Mouse (Mus musculus): ENCODE measurements at regions not wholly inside any gene's neighbourhood (a gene's known extent, or its start where the extent isn't known, plus 50 kb on each side); places are given as distances from the start of the nearest gene placed in this dataset.

GRCm38 (mm10) chr3:41239246-41239645 is 156.4 kb upstream of the Pgrmc2 start:
- H3K27ac ChIP-seq (replicated peaks; ENCODE audit: low read depth, low read length): no peak overlapping the region
- ATAC-seq (ENCODE audit: low FRiP score, low TSS enrichment): no peak
- DNase-seq: no peak
- WGBS: 82% methylated on average over 6 of the region's 6 CpGs
- no peaks in the 10 kb centered on the region for H3K9me3 ChIP-seq (ENCODE audit: control insufficient read depth, low read length)
- H3K9ac ChIP-seq (replicated peaks; ENCODE audit: low read length): no peak overlapping the region
- H3K4me1 ChIP-seq (ENCODE audit: control insufficient read depth, insufficient read depth, low read length): no peaks in the 10 kb centered on the region
- H3K36me3 ChIP-seq (ENCODE audit: control insufficient read depth, insufficient read depth, low read length): no peaks in the 10 kb centered on the region
- H3K4me3 ChIP-seq (replicated peaks; ENCODE audit: low read depth, low read length): no peak overlapping the region
- H3K4me2 ChIP-seq (ENCODE audit: low read length): no peak overlapping the region
- H3K27me3 ChIP-seq (ENCODE audit: control insufficient read depth, insufficient read depth, low read length): no peaks in the 10 kb centered on the region

- Histone ChIP-seq H3K4me3 (replicated peaks; ENCODE audit: low read depth, low read length) (no peak overlapping the region), H3K27me3 (ENCODE audit: control insufficient read depth, insufficient read depth, low read length) (no peaks in the 10 kb centered on the region), H3K27ac (replicated peaks; ENCODE audit: low read depth, low read length) (no peak overlapping the region), H3K4me2 (ENCODE audit: low read length) (no peak overlapping the region), H3K9me3 (ENCODE audit: control insufficient read depth, low read length) (no peaks in the 10 kb centered on the region), H3K9ac (replicated peaks; ENCODE audit: low read length) (no peak overlapping the region), H3K4me1 (ENCODE audit: control insufficient read depth, insufficient read depth, low read length) (no peaks in the 10 kb centered on the region), H3K36me3 (ENCODE audit: control insufficient read depth, insufficient read depth, low read length) (no peaks in the 10 kb centered on the region)
- ATAC-seq (ENCODE audit: low FRiP score, low TSS enrichment): no peak
- 75% methylated on average over 7 of the region's 7 CpGs for WGBS
- no peak for DNase-seq
These were observed 155.2 kb upstream of the Pgrmc2 start for GRCm38 (mm10) chr3:41238046-41238445.

GRCm38 (mm10) chr3:41235610-41236009 is 152.8 kb upstream of the Pgrmc2 start:
- ATAC-seq (ENCODE audit: low FRiP score, low TSS enrichment) (no peak), DNase-seq (no peak)
- Histone ChIP-seq H3K4me3 (replicated peaks; ENCODE audit: low read depth, low read length) (no peak overlapping the region), H3K27ac (replicated peaks; ENCODE audit: low read depth, low read length) (no peak overlapping the region), H3K9me3 (ENCODE audit: control insufficient read depth, low read length) (no peaks in the 10 kb centered on the region), H3K9ac (replicated peaks; ENCODE audit: low read length) (no peak overlapping the region), H3K4me1 (ENCODE audit: control insufficient read depth, insufficient read depth, low read length) (no peaks in the 10 kb centered on the region), H3K36me3 (ENCODE audit: control insufficient read depth, insufficient read depth, low read length) (no peaks in the 10 kb centered on the region), H3K27me3 (ENCODE audit: control insufficient read depth, insufficient read depth, low read length) (no peaks in the 10 kb centered on the region), H3K4me2 (ENCODE audit: low read length) (no peak overlapping the region)
- 96% methylated on average over 2 of the region's 2 CpGs for WGBS

GRCm38 (mm10) chr3:41234994-41235393 is 152.1 kb upstream of the Pgrmc2 start:
- no peak overlapping the region for H3K4me2 ChIP-seq (ENCODE audit: low read length)
- no peaks in the 10 kb centered on the region for H3K36me3 ChIP-seq (ENCODE audit: control insufficient read depth, insufficient read depth, low read length)
- H3K9ac ChIP-seq (replicated peaks; ENCODE audit: low read length): no peak overlapping the region
- no peaks in the 10 kb centered on the region for H3K27me3 ChIP-seq (ENCODE audit: control insufficient read depth, insufficient read depth, low read length)
- no peak overlapping the region for H3K4me3 ChIP-seq (replicated peaks; ENCODE audit: low read depth, low read length)
- DNase-seq (no peak), ATAC-seq (ENCODE audit: low FRiP score, low TSS enrichment) (no peak)
- no peaks in the 10 kb centered on the region for H3K4me1 ChIP-seq (ENCODE audit: control insufficient read depth, insufficient read depth, low read length)
- WGBS: 63% methylated on average over 9 of the region's 9 CpGs
- H3K9me3 ChIP-seq (ENCODE audit: control insufficient read depth, low read length): no peaks in the 10 kb centered on the region
- H3K27ac ChIP-seq (replicated peaks; ENCODE audit: low read depth, low read length): no peak overlapping the region

GRCm38 (mm10) chr3:41234191-41234590 is 151.3 kb upstream of the Pgrmc2 start:
- H3K36me3 ChIP-seq (ENCODE audit: control insufficient read depth, insufficient read depth, low read length): no peaks in the 10 kb centered on the region
- ATAC-seq (ENCODE audit: low FRiP score, low TSS enrichment): no peak
- 68% methylated on average over 7 of the region's 7 CpGs for WGBS
- no peak overlapping the region for H3K27ac ChIP-seq (replicated peaks; ENCODE audit: low read depth, low read length)
- no peaks in the 10 kb centered on the region for H3K4me1 ChIP-seq (ENCODE audit: control insufficient read depth, insufficient read depth, low read length)
- H3K4me2 ChIP-seq (ENCODE audit: low read length): no peak overlapping the region
- H3K9me3 ChIP-seq (ENCODE audit: control insufficient read depth, low read length): no peaks in the 10 kb centered on the region
- DNase-seq: no peak
- no peaks in the 10 kb centered on the region for H3K27me3 ChIP-seq (ENCODE audit: control insufficient read depth, insufficient read depth, low read length)
- H3K9ac ChIP-seq (replicated peaks; ENCODE audit: low read length): no peak overlapping the region
- H3K4me3 ChIP-seq (replicated peaks; ENCODE audit: low read depth, low read length): no peak overlapping the region

GRCm38 (mm10) chr3:41233439-41233838 is 150.6 kb upstream of the Pgrmc2 start:
- Histone ChIP-seq H3K4me3 (replicated peaks; ENCODE audit: low read depth, low read length) (no peak overlapping the region), H3K27me3 (ENCODE audit: control insufficient read depth, insufficient read depth, low read length) (no peaks in the 10 kb centered on the region), H3K36me3 (ENCODE audit: control insufficient read depth, insufficient read depth, low read length) (no peaks in the 10 kb centered on the region), H3K4me2 (ENCODE audit: low read length) (no peak overlapping the region), H3K4me1 (ENCODE audit: control insufficient read depth, insufficient read depth, low read length) (0 out of 2 replicates have a peak, but pooled peaks cover 3% of the 10 kb centered on the region), H3K9ac (replicated peaks; ENCODE audit: low read length) (no peak overlapping the region), H3K9me3 (ENCODE audit: control insufficient read depth, low read length) (no peaks in the 10 kb centered on the region), H3K27ac (replicated peaks; ENCODE audit: low read depth, low read length) (no peak overlapping the region)
- DNase-seq (no peak), ATAC-seq (ENCODE audit: low FRiP score, low TSS enrichment) (no peak)
- 88% methylated on average over 8 of the region's 8 CpGs for WGBS

GRCm38 (mm10) chr3:41230961-41231377 is 148.1 kb upstream of the Pgrmc2 start:
- Histone ChIP-seq H3K36me3 (ENCODE audit: control insufficient read depth, insufficient read depth, low read length) (no peaks in the 10 kb centered on the region), H3K9ac (replicated peaks; ENCODE audit: low read length) (no peak overlapping the region), H3K4me3 (replicated peaks; ENCODE audit: low read depth, low read length) (no peak overlapping the region), H3K4me1 (ENCODE audit: control insufficient read depth, insufficient read depth, low read length) (0 out of 2 replicates have a peak, but pooled peaks cover 12% of the 10 kb centered on the region), H3K27me3 (ENCODE audit: control insufficient read depth, insufficient read depth, low read length) (no peaks in the 10 kb centered on the region), H3K27ac (replicated peaks; ENCODE audit: low read depth, low read length) (no peak overlapping the region), H3K9me3 (ENCODE audit: control insufficient read depth, low read length) (no peaks in the 10 kb centered on the region), H3K4me2 (ENCODE audit: low read length) (no peak overlapping the region)
- ATAC-seq (ENCODE audit: low FRiP score, low TSS enrichment): no peak
- WGBS: 88% methylated on average over 3 of the region's 3 CpGs
- DNase-seq: no peak

GRCm38 (mm10) chr3:41229493-41229892 is 146.6 kb upstream of the Pgrmc2 start:
- Histone ChIP-seq H3K4me1 (ENCODE audit: control insufficient read depth, insufficient read depth, low read length) (0 out of 2 replicates have a peak, but pooled peaks cover 12% of the 10 kb centered on the region), H3K4me3 (replicated peaks; ENCODE audit: low read depth, low read length) (no peak overlapping the region), H3K36me3 (ENCODE audit: control insufficient read depth, insufficient read depth, low read length) (no peaks in the 10 kb centered on the region), H3K9ac (replicated peaks; ENCODE audit: low read length) (no peak overlapping the region), H3K4me2 (ENCODE audit: low read length) (no peak overlapping the region), H3K27me3 (ENCODE audit: control insufficient read depth, insufficient read depth, low read length) (no peaks in the 10 kb centered on the region), H3K27ac (replicated peaks; ENCODE audit: low read depth, low read length) (no peak overlapping the region), H3K9me3 (ENCODE audit: control insufficient read depth, low read length) (no peaks in the 10 kb centered on the region)
- 91% methylated on average over 2 of the region's 2 CpGs for WGBS
- DNase-seq (no peak), ATAC-seq (ENCODE audit: low FRiP score, low TSS enrichment) (no peak)

GRCm38 (mm10) chr3:41228536-41228935 is 145.7 kb upstream of the Pgrmc2 start:
- no peaks in the 10 kb centered on the region for H3K36me3 ChIP-seq (ENCODE audit: control insufficient read depth, insufficient read depth, low read length)
- 31% methylated on average over 7 of the region's 7 CpGs for WGBS
- H3K27ac ChIP-seq (replicated peaks; ENCODE audit: low read depth, low read length): peak overlapping the region; percentile 52
- no peaks in the 10 kb centered on the region for H3K9me3 ChIP-seq (ENCODE audit: control insufficient read depth, low read length)
- no peaks in the 10 kb centered on the region for H3K27me3 ChIP-seq (ENCODE audit: control insufficient read depth, insufficient read depth, low read length)
- H3K4me2 ChIP-seq (ENCODE audit: low read length): no peak overlapping the region
- H3K9ac ChIP-seq (replicated peaks; ENCODE audit: low read length): no peak overlapping the region
- peak; percentile 80 for DNase-seq
- ATAC-seq (ENCODE audit: low FRiP score, low TSS enrichment): peak; percentile 86
- H3K4me1 ChIP-seq (ENCODE audit: control insufficient read depth, insufficient read depth, low read length): 0 out of 2 replicates have a peak, but pooled peaks cover 12% of the 10 kb centered on the region
- H3K4me3 ChIP-seq (replicated peaks; ENCODE audit: low read depth, low read length): no peak overlapping the region
